In genomic region chr6:146642276-146643183, GRCm38 (mm10) we compare ENCODE assay signal across 8 mouse cellular contexts. TPM values are rescaled to one million over a fixed set of nuclear protein-coding genes. Genes with fewer than 3 reads are reported as not detected.
DNase-seq lines count a peak whose midpoint lies in the region; ATAC-seq and TF ChIP-seq lines count a peak whose summit lies in the region.

Med21 (plus strand) TSS chr6:146642547.
Tm7sf3 (minus strand) TSS chr6:146642824.

- H3K9ac ChIP-seq in hindbrain, embryonic 13.5 days: peak within 1 kb of the TSS; percentile 90

- H3K4me2 ChIP-seq in hindbrain, embryonic 13.5 days: peak within 1 kb of the TSS; percentile 70

- CTCF ChIA-PET in Patski (lab: Charles Lee): interaction anchor here (1.5 kb wide), 1 partner anchor 18 kb away, joined by 3 read pairs; no protein-coding TSS in a partner anchor

- peak; percentile 87 for DNase-seq in Patski (ENCODE audit: low read depth, low spot score)
- peak; percentile 99 for DNase-seq in cerebellum, postnatal 14 days
- DNase-seq in frontal cortex, postnatal 14 days (ENCODE audit: low spot score in 2 of 2): peak; percentile 95 to 98
- peak; percentile 91 to 93 for DNase-seq in layer of hippocampus, postnatal 25 days (ENCODE audit: extremely low spot score in 1 of 2, low spot score in 1 of 2)
- peak; percentile 98 for DNase-seq in lung, postnatal 25 days (ENCODE audit: low spot score)
- peak; percentile 98 for DNase-seq in retina, embryonic 14.5 days (ENCODE audit: low spot score)
- peak; percentile 99 for DNase-seq in thymus, postnatal 4 days

- H3K27ac ChIP-seq in hindbrain, embryonic 13.5 days: peak within 1 kb of the TSS; percentile 89

- ATAC-seq in Patski: peak; percentile 97
- ATAC-seq in hindbrain, embryonic 13.5 days (ENCODE audit: low FRiP score): peak; percentile 98

- POLR2A ChIA-PET in Patski (lab: Charles Lee): no interaction called here

- peaks cover 8% of the 10 kb centered on the region for H3K4me1 ChIP-seq in hindbrain, embryonic 13.5 days (replicated peaks)

- no peaks in the 10 kb centered on the region for H3K36me3 ChIP-seq in hindbrain, embryonic 13.5 days

- H3K9me3 ChIP-seq in hindbrain, embryonic 13.5 days: no peaks in the 10 kb centered on the region

- peak within 1 kb of the TSS; percentile 82 for H3K4me3 ChIP-seq in hindbrain, embryonic 13.5 days

- no peaks in the 10 kb centered on the region for H3K27me3 ChIP-seq in Patski
- no peaks in the 10 kb centered on the region for H3K27me3 ChIP-seq in hindbrain, embryonic 13.5 days

- in situ Hi-C loops in Patski (cut with MboI; ENCODE audit: low pct_unique_long_range_greater_than_20kb): no loop called here

- no peak for TF ChIP-seq CTCF in Patski (IDR thresholded peaks at IDR 0.05)

- under 1% methylated on average over 60 of the region's 60 CpGs for WGBS in hindbrain, embryonic 13.5 days

RNA-seq across cellular contexts. Expression of gene Med21, which starts in this region (rescaled TPM):
- polyA plus RNA-seq in Patski (2021): 99.0 TPM
- 113 and 119 TPM in 2 replicates for polyA plus RNA-seq in hindbrain, embryonic 13.5 days (2015; fragmentation: Nextera tagmentation; extraction: Ambion mirVana)
- 10 to 100 TPM; 38.6 to 47.1 TPM for total RNA-seq in layer of hippocampus, postnatal 25 days (2021)

RNA-seq across cellular contexts. Expression of gene Tm7sf3, which starts in this region (rescaled TPM):
- 54.8 TPM for polyA plus RNA-seq in Patski (2021)
- polyA plus RNA-seq in hindbrain, embryonic 13.5 days (2015; fragmentation: Nextera tagmentation; extraction: Ambion mirVana): 29.8 and 30.1 TPM in 2 replicates
- total RNA-seq in layer of hippocampus, postnatal 25 days (2021): 10 to 100 TPM; 42.0 to 44.2 TPM

Comparison
In these comparisons a context has a peak if more than half of its experiments do, and no peak if none do; other contexts are left out.
1. Peak in every context shown above with its lines: DNase-seq, ATAC-seq, H3K4me3 ChIP-seq and H3K27ac ChIP-seq.